Mouse (Mus musculus) subcutaneous adipose tissue, adult 2 months (tissue): ENCODE results near the gene Mdc1. TPM values are rescaled to one million over a fixed set of nuclear protein-coding genes. Genes with fewer than 3 reads are reported as not detected.

Source experiments
- polyA plus RNA-seq: library from polyadenylated mRNA; depleted of rRNA; stranded (reverse); fragments of >200 nt; gene quantifications from 2 replicates; pipeline ENCODE4 v1.2.3, GENCODE M21; 2012; ENCODE audit warnings: low replicate concordance; rRNA removed

Mdc1 gene
- polyA plus RNA-seq = 6.8 and 17.1 TPM in 2 replicates

GRCm38 (mm10) chr17:35841076-35841950 lies at the start of gene Mdc1:
TSS of gene Mdc1 (plus strand) at chr17:35841515.

GRCm38 (mm10) chr17:35821439-35822430 lies 19.6 kb upstream of the Mdc1 start, which contains the start of gene Ier3:
TSS of gene Ier3 (plus strand) at chr17:35821684.

GRCm38 (mm10) chr17:35822964-35823937 lies 18.1 kb upstream of the Mdc1 start, which contains the start of gene Flot1:
TSS of gene Flot1 (plus strand) at chr17:35823230.

GRCm38 (mm10) chr17:35838122-35838544 lies 3.2 kb upstream of the Mdc1 start, which contains the start of gene Tubb5:
TSS of gene Tubb5 (minus strand) at chr17:35838306.

GRCm38 (mm10) chr17:35861198-35861857 lies 20.0 kb downstream of the Mdc1 start, which contains the start of gene Nrm:
TSS of gene Nrm (plus strand) at chr17:35861318.

GRCm38 (mm10) chr17:35865481-35866280 lies 24.4 kb downstream of the Mdc1 start, which contains the start of gene Ppp1r18:
TSS of gene Ppp1r18 (plus strand) at chr17:35865593.

GRCm38 (mm10) chr17:35879245-35880057 lies 38.1 kb downstream of the Mdc1 start, which contains the start of gene Dhx16:
TSS of gene Dhx16 (plus strand) at chr17:35879819.

GRCm38 (mm10) chr17:35896781-35897643 lies 55.7 kb downstream of the Mdc1 start, which contains the start of gene 2310061I04Rik:
TSS of gene 2310061I04Rik (minus strand) at chr17:35897431.

Other genes with a start within 250 kb of the Mdc1 start
- gene Sfta2, start 240.0 kb upstream of the Mdc1 start, polyA plus RNA-seq = not detected in 2 replicates
- 0.05 TPM in 1 of 2 replicates, not detected in the other for gene Gm9573, start 214.9 kb upstream of the Mdc1 start, polyA plus RNA-seq
- 0.04 and 0.19 TPM in 2 replicates for gene Mucl3, start 197.8 kb upstream of the Mdc1 start, polyA plus RNA-seq
- gene Vars2, start 173.9 kb upstream of the Mdc1 start, polyA plus RNA-seq = 21.8 and 47.6 TPM in 2 replicates
- 25.6 and 38.5 TPM in 2 replicates for gene Gtf2h4, start 167.8 kb upstream of the Mdc1 start, polyA plus RNA-seq
- gene Ddr1, start 136.9 kb upstream of the Mdc1 start, polyA plus RNA-seq = 44.4 and 64.0 TPM in 2 replicates
- 11.6 and 26.3 TPM in 2 replicates for gene Ier3, start 19.8 kb upstream of the Mdc1 start, polyA plus RNA-seq
- gene Flot1, start 18.3 kb upstream of the Mdc1 start, polyA plus RNA-seq = 74.1 and 117 TPM in 2 replicates
- gene Tubb5, start 3.2 kb upstream of the Mdc1 start, polyA plus RNA-seq = 262 and 722 TPM in 2 replicates
- 8.9 and 33.1 TPM in 2 replicates for gene Nrm, start 19.8 kb downstream of the Mdc1 start, polyA plus RNA-seq
- 70.8 and 77.1 TPM in 2 replicates for gene Ppp1r18, start 24.1 kb downstream of the Mdc1 start, polyA plus RNA-seq
- 59.8 and 74.9 TPM in 2 replicates for gene Dhx16, start 38.3 kb downstream of the Mdc1 start, polyA plus RNA-seq
- gene 2310061I04Rik, start 55.9 kb downstream of the Mdc1 start, polyA plus RNA-seq = 56.2 and 59.4 TPM in 2 replicates
- gene Atat1, start 68.6 kb downstream of the Mdc1 start, polyA plus RNA-seq = 55.6 and 80.0 TPM in 2 replicates
- 122 and 128 TPM in 2 replicates for gene Mrps18b, start 74.9 kb downstream of the Mdc1 start, polyA plus RNA-seq
- 18.8 and 32.6 TPM in 2 replicates for gene Ppp1r10, start 74.9 kb downstream of the Mdc1 start, polyA plus RNA-seq
- gene Abcf1, start 128.2 kb downstream of the Mdc1 start, polyA plus RNA-seq = 61.7 and 91.3 TPM in 2 replicates
- gene Gnl1, start 138.3 kb downstream of the Mdc1 start, polyA plus RNA-seq = 23.8 and 31.5 TPM in 2 replicates
- 18.8 and 28.7 TPM in 2 replicates for gene Prr3, start 138.7 kb downstream of the Mdc1 start, polyA plus RNA-seq
- 2.8 and 14.8 TPM in 2 replicates for gene H2-T24, start 179.0 kb downstream of the Mdc1 start, polyA plus RNA-seq
- gene H2-T23, start 191.3 kb downstream of the Mdc1 start, polyA plus RNA-seq = 124 and 208 TPM in 2 replicates
- 82.2 and 154 TPM in 2 replicates for gene H2-T22, start 201.2 kb downstream of the Mdc1 start, polyA plus RNA-seq
- gene Gm6034, start 201.4 kb downstream of the Mdc1 start, polyA plus RNA-seq = 0.14 TPM in 1 of 2 replicates, not detected in the other
- gene Gm11127, start 216.9 kb downstream of the Mdc1 start, polyA plus RNA-seq = 0.21 and 0.52 TPM in 2 replicates